Mouse (Mus musculus) kidney, adult 2 months (tissue): ENCODE results near the gene Cck.

Source experiments
- CTCF ChIP-seq: fragments of 200-500 bp; conservative IDR thresholded peaks from 2 replicates; pipeline ENCODE4 v1.5.1; 2011; ENCODE audit warnings: low read depth, mild to moderate bottlenecking, control low read depth, low read length, moderate library complexity, mixed read lengths; ENCODE audit not compliant: insufficient read depth, insufficient read length
- POLR2A ChIP-seq: fragments of 200-500 bp; IDR thresholded peaks from one replicate; pipeline ENCODE4 v1.6.1; 2011; ENCODE audit warnings: low read depth, low read length, control low read depth

GRCm38 (mm10) chr9:121532626-121533025 lies 37.1 kb upstream of the Cck start:
- TF ChIP-seq CTCF: no peak
- no peak for TF ChIP-seq POLR2A
